Mouse (Mus musculus) layer of hippocampus, postnatal 25 days (tissue): ENCODE results near the gene Gm8947. TPM values are rescaled to one million over a fixed set of nuclear protein-coding genes. Genes with fewer than 3 reads are reported as not detected.
"Not testable (repeated sequence)": the region's sequence is repeated elsewhere in the genome, so short reads cannot be mapped to it uniquely, and the experiment has no call there.

ENCODE experiments used
- DNase-seq, 2 experiments: peaks; one replicate each; pipeline ENCODE4 v3.0.0; 2022; ENCODE audit warnings: mixed read lengths in 2 of 2, low spot score in 1 of 2; ENCODE audit errors: extremely low spot score in 1 of 2
- total RNA-seq, 2 experiments: library from RNA; stranded (reverse); gene quantifications; 2 replicates each; pipeline ENCODE4 v1.2.3; 2021

The Gm8947 gene
- total RNA-seq, 2 experiments from 2014 or later, result not detected

GRCm38 (mm10) chr1:151178505-151179083, 13.6 kb upstream of the Gm8947 start:
- DNase-seq, result no peak

- no peak for DNase-seq
Measured at GRCm38 (mm10) chr1:151180167-151180566, 12.0 kb upstream of the Gm8947 start.

- not testable (repeated sequence) for DNase-seq
Measured at GRCm38 (mm10) chr1:151182266-151182665, 9.9 kb upstream of the Gm8947 start, which contains the start of gene Gm47985. TSS of gene Gm47985 (plus strand) at chr1:151182537.

GRCm38 (mm10) chr1:151186186-151186585, 6.0 kb upstream of the Gm8947 start:
- DNase-seq, result not testable (repeated sequence)

- DNase-seq, result not testable (repeated sequence)
Measured at GRCm38 (mm10) chr1:151186879-151187424, 5.2 kb upstream of the Gm8947 start.

- DNase-seq, result no peak
Measured at GRCm38 (mm10) chr1:151188469-151188868, 3.7 kb upstream of the Gm8947 start.

GRCm38 (mm10) chr1:151192739-151193138, 563 bp downstream of the Gm8947 start:
- not testable (repeated sequence) for DNase-seq

- not testable (repeated sequence) for DNase-seq
Measured at GRCm38 (mm10) chr1:151195986-151196385, 3.8 kb downstream of the Gm8947 start.

GRCm38 (mm10) chr1:151196690-151197089, 4.5 kb downstream of the Gm8947 start:
- DNase-seq, result not testable (repeated sequence)

GRCm38 (mm10) chr1:151198120-151198519, 5.9 kb downstream of the Gm8947 start, which contains the start of gene Gm47995:
TSS of gene Gm47995 (plus strand) at chr1:151198448.
- DNase-seq, result not testable (repeated sequence)

- not testable (repeated sequence) for DNase-seq
Measured at GRCm38 (mm10) chr1:151200620-151201019, 8.4 kb downstream of the Gm8947 start.

GRCm38 (mm10) chr1:151202771-151203170, 10.6 kb downstream of the Gm8947 start:
- not testable (repeated sequence) for DNase-seq

- not testable (repeated sequence) for DNase-seq
Measured at GRCm38 (mm10) chr1:151203818-151204217, 11.6 kb downstream of the Gm8947 start, which contains the start of gene 3110040M04Rik. TSS of gene 3110040M04Rik (plus strand) at chr1:151204121.

- DNase-seq, result not testable (repeated sequence)
Measured at GRCm38 (mm10) chr1:151208493-151208892, 16.3 kb downstream of the Gm8947 start.

GRCm38 (mm10) chr1:151208944-151209343, 16.8 kb downstream of the Gm8947 start:
- not testable (repeated sequence) for DNase-seq

- not testable (repeated sequence) for DNase-seq
Measured at GRCm38 (mm10) chr1:151209824-151210355, 17.7 kb downstream of the Gm8947 start, which contains the start of gene Gm47996. TSS of gene Gm47996 (plus strand) at chr1:151210131.

- DNase-seq, result not testable (repeated sequence)
Measured at GRCm38 (mm10) chr1:151211666-151212065, 19.5 kb downstream of the Gm8947 start.

- no peak for DNase-seq
Measured at GRCm38 (mm10) chr1:151214862-151215261, 22.7 kb downstream of the Gm8947 start.

GRCm38 (mm10) chr1:151215985-151216384, 23.8 kb downstream of the Gm8947 start:
- DNase-seq, result no peak

- DNase-seq, result no peak
Measured at GRCm38 (mm10) chr1:151216417-151216816, 24.2 kb downstream of the Gm8947 start.

GRCm38 (mm10) chr1:151219045-151219444, 26.9 kb downstream of the Gm8947 start:
- no peak for DNase-seq
